Mouse (Mus musculus): ENCODE data around the gene Exoc8.
A peak's percentile ranks its signal among the peaks of the same experiment; 100 is the strongest.

The Exoc8 gene

GRCm38 (mm10) chr8:124905482-124905881 is 8.0 kb upstream of the Exoc8 start:
- DNase-seq: no peak

- DNase-seq: no peak
Observed at GRCm38 (mm10) chr8:124903198-124903597, 5.7 kb upstream of the Exoc8 start.

GRCm38 (mm10) chr8:124898251-124898905 is 873 bp upstream of the Exoc8 start:
- DNase-seq: no peak

- peak; percentile 91 for DNase-seq
Observed at GRCm38 (mm10) chr8:124896632-124897385, 696 bp downstream of the Exoc8 start.

- DNase-seq: no peak
Observed at GRCm38 (mm10) chr8:124896010-124896631, 1.4 kb downstream of the Exoc8 start.

- no peak for DNase-seq
Observed at GRCm38 (mm10) chr8:124892596-124892995, 4.9 kb downstream of the Exoc8 start.

- DNase-seq: no peak
Observed at GRCm38 (mm10) chr8:124888385-124888784, 9.1 kb downstream of the Exoc8 start.

GRCm38 (mm10) chr8:124878946-124879526 is 18.5 kb downstream of the Exoc8 start:
- no peak for DNase-seq

- DNase-seq: no peak
Observed at GRCm38 (mm10) chr8:124878141-124878540, 19.4 kb downstream of the Exoc8 start.

- DNase-seq: peak; percentile 53
Observed at GRCm38 (mm10) chr8:124872690-124873089, 24.8 kb downstream of the Exoc8 start.

- no peak for DNase-seq
Observed at GRCm38 (mm10) chr8:124872081-124872480, 25.4 kb downstream of the Exoc8 start.

GRCm38 (mm10) chr8:124871474-124871873 is 26.0 kb downstream of the Exoc8 start:
- no peak for DNase-seq

- DNase-seq: no peak
Observed at GRCm38 (mm10) chr8:124869708-124870107, 27.8 kb downstream of the Exoc8 start.

- DNase-seq: no peak
Observed at GRCm38 (mm10) chr8:124867126-124867525, 30.4 kb downstream of the Exoc8 start.

- DNase-seq: peak; percentile 21
Observed at GRCm38 (mm10) chr8:124866669-124867068, 30.8 kb downstream of the Exoc8 start.

GRCm38 (mm10) chr8:124863729-124864128 is 33.8 kb downstream of the Exoc8 start:
- no peak for DNase-seq

GRCm38 (mm10) chr8:124863163-124863677 is 34.3 kb downstream of the Exoc8 start:
- DNase-seq: no peak

- DNase-seq: peak; percentile 93
Observed at GRCm38 (mm10) chr8:124862321-124863162, 35.0 kb downstream of the Exoc8 start, which contains the start of the genes Gnpat and 2810004N23Rik. TSS of gene Gnpat (plus strand) at chr8:124863033. TSS of gene 2810004N23Rik (minus strand) at chr8:124863120.

- DNase-seq: no peak
Observed at GRCm38 (mm10) chr8:124860188-124860587, 37.3 kb downstream of the Exoc8 start.

- DNase-seq: peak; percentile 64
Observed at GRCm38 (mm10) chr8:124859466-124859865, 38.0 kb downstream of the Exoc8 start.

GRCm38 (mm10) chr8:124853511-124853910 is 44.0 kb downstream of the Exoc8 start:
- no peak for DNase-seq

GRCm38 (mm10) chr8:124845573-124845972 is 51.9 kb downstream of the Exoc8 start:
- DNase-seq: no peak
